Mouse (Mus musculus) gastrocnemius, postnatal 36 days (tissue): ENCODE measurements around the gene Srrm2. TPM values are rescaled to one million over a fixed set of nuclear protein-coding genes. Genes with fewer than 3 reads are reported as not detected.

Experiments used
- DNase-seq, 2 experiments: peaks; one replicate each; pipeline ENCODE4 v3.0.0; 2022
- intact Hi-C: fragments of 180-260 bp; cut with DNase I; formaldehyde crosslinking; loops from one replicate; pipeline ENCODE4 v1.15.1; 2025
- total RNA-seq, 2 experiments: library from RNA; stranded (reverse); gene quantifications; 2 replicates each; pipeline ENCODE4 v1.2.3; 2021

Gene Srrm2
- total RNA-seq, 2 experiments from 2014 or later = 153 to 189 TPM

GRCm38 (mm10) chr17:23802746-23803365, 12.5 kb downstream of the Srrm2 start:
- intact Hi-C loops = no loop called here
- DNase-seq = peak; percentile 93 to 95

DNA sequence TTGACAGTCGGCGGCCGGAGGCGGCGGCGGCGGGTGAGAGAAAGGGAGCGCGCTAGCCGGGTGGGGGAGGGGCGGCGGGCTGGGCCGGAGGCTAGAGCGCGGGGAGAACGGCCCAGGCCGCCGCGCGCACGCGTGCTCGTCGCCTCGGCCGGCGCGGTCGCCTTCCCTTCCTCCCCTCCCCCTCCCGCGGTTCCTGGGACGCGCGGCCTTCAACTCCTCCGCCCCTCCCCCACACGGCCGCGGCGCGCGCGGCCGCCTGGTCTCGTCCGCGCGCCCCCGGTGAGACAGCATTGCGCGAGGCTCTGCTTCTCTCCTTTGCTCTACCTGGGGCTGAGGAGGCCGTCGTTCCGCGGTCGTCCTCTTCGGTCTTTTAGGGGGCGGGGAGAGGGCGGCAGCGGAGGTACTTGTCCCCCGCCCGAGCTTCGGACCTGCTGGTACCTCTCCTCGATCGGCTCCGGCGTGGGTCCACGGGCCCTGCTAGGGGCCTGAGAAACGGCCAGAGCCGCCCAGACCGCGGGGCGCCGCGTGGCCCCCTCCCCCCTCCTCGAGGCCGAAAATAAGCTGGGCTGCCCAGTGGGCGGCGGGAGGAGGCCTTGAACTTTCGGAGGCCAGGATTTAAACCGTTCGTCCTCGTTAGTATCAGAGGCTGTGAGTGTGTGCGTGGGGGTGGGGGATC, 13.2 kb downstream of the Srrm2 start:
- intact Hi-C loops = loop anchor here (2.0 kb wide), 1 partner anchor 19 kb away; no protein-coding TSS in a partner anchor
- DNase-seq = peak; percentile 59 to 67

- intact Hi-C loops = loop anchor here (2.0 kb wide), 1 partner anchor 18 kb away; no protein-coding TSS in a partner anchor
- no peak for DNase-seq
These were observed 14.2 kb downstream of the Srrm2 start for GRCm38 (mm10) chr17:23804426-23805085.

DNA sequence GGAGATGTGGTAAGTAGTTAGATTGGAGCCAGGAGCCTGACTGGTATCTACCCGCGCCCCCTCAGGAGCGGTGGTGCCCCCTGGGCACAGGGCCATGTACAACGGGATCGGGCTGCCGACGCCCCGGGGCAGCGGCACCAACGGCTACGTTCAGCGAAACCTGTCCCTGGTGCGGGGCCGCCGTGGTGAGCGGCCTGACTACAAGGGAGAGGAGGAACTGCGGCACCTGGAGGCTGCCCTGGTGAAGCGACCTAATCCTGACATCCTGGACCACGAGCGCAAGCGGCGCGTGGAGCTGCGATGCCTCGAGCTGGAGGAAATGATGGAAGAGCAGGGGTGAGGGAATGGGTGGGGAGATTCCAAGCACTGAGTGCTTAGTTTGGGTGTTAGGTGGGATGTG, 16.5 kb downstream of the Srrm2 start:
- no peak for DNase-seq
- intact Hi-C loops = no loop called here

- no peak for DNase-seq
- intact Hi-C loops = no loop called here
These were observed 17.6 kb downstream of the Srrm2 start for GRCm38 (mm10) chr17:23807918-23808317.

GRCm38 (mm10) chr17:23815641-23816040, 25.3 kb downstream of the Srrm2 start:
- DNase-seq = no peak
- intact Hi-C loops = no loop called here

DNA sequence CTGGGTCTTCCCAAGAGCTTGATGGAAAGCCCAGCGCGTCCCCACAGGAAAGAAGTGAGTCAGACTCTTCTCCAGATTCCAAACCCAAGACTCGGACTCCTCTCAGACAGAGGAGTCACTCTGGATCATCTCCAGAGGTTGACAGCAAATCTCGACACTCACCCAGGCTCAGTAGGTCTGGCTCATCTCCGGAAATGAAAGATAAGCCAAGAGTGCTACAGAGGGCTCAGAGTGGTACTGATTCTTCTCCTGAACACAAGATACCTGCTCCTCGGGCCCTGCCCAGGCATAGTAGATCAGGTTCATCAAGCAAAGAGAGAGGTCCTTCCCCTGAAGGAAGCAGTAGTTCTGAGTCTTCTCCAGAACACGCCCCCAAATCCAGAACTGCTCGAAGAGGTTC, 28.2 kb downstream of the Srrm2 start:
- DNase-seq = no peak
- intact Hi-C loops = no loop called here

- intact Hi-C loops = no loop called here
- no peak for DNase-seq
These were observed 28.9 kb downstream of the Srrm2 start for GRCm38 (mm10) chr17:23819235-23819634.

DNA sequence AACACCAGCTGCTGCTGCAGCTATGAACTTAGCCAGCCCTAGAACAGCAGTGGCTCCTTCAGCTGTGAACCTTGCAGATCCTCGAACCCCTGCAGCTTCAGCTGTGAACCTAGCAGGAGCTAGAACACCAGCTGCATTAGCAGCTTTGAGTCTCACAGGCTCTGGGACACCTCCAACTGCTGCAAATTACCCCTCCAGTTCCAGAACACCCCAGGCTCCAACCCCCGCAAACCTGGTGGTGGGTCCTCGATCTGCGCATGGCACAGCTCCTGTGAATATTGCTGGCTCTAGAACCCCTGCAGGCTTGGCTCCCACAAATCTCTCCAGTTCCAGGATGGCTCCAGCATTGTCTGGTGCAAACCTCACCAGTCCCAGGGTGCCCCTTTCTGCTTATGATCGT, 30.4 kb downstream of the Srrm2 start:
- intact Hi-C loops = no loop called here
- no peak for DNase-seq

DNA sequence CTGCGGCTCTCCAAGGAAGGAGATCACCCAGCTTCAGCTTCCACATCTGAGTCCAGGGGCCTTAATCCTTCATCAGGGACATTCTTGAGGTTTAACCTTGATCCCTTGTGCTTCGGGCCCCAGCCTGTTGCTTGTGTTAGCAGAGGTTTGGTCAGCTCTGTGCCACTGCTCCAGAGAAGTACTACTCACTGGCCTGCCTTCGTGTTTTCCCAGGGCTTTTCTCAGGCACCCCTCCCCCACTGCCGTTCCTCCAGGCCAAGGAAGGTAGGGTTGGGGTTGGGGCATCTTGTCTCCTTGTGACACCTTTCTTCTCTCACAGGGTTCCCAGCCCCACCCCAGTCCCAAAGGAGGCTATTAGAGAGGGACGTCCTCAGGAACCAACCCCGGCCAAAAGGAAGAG, 31.8 kb downstream of the Srrm2 start:
- no peak for DNase-seq
- intact Hi-C loops = loop anchor here (2.0 kb wide), 1 partner anchor 17 kb away; no protein-coding TSS in a partner anchor

DNA sequence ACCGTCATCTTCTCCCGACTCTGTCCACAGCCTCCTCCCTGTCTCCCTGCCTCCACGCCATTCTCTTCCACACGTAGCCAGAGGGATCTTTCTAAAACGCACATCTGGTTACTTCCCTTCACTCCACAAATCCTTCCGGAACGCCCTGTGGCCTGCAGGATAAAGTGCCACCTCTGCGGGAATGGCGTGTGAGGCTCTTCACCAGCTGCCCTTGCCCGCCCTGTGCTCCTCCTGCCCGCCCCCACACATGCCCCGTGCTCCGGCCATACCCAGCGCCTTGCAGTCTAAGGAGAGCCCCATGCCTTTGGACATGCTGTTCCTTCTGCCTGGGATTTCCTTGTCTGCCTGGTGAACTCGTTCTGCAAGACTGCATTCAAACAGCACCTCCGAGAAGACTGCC, 32.7 kb downstream of the Srrm2 start:
- intact Hi-C loops = loop anchor here (2.0 kb wide), 1 partner anchor 18 kb away; no protein-coding TSS in a partner anchor
- no peak for DNase-seq

- intact Hi-C loops = loop anchor here (2.0 kb wide), 1 partner anchor 19 kb away; no protein-coding TSS in a partner anchor
- no peak for DNase-seq
These were observed 33.3 kb downstream of the Srrm2 start for GRCm38 (mm10) chr17:23823614-23824013.

DNA sequence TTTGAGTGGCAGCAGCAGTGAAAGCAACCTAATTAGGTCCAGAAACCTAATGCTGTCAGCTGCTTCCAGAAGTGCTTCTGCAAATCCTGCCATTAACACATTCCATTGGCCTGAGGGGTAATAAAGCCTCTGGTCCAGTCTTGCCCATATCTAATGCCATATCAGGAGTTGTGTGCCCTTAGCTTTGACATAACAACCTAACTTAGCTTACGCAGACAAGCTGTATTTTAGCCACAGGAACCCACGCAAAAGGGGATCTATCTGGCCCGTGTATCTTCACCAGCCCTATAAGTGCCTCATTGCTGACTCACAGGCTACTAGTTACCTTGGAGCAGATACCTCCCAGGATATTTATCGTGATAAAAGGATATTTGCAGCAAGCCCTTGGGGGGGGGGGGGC, 35.3 kb downstream of the Srrm2 start:
- DNase-seq = no peak
- intact Hi-C loops = no loop called here

- intact Hi-C loops = no loop called here
- peak in 1 of 2 experiments; percentile 65 for DNase-seq
These were observed 38.1 kb downstream of the Srrm2 start for GRCm38 (mm10) chr17:23828271-23829001.

GRCm38 (mm10) chr17:23829064-23829619, 38.8 kb downstream of the Srrm2 start, which contains the start of gene Elob:
TSS of gene Elob (minus strand) at chr17:23829136.
- DNase-seq = peak; percentile 76 to 78
- intact Hi-C loops = no loop called here

DNA sequence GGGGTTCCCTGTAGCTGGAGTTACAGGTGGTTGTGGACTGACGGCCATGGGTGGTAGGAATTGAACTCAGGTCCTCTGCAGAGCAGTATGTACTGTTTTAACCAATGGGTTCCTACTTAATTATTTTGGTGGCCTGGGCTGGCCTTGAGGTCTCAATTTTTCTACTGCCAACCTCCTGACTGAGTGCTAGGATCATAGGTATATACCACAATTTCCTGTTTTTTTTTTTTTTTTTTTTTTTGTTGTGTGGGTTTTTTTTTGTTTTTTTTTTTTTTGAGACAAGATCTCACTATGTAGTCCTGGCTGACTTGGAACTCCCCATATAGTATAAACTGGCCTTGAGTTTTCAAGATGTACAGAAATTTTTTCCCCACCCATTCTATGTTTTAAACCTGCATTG, 40.9 kb downstream of the Srrm2 start:
- DNase-seq = no peak
- intact Hi-C loops = loop anchor here (5.0 kb wide), 1 partner anchor 34 kb away; no protein-coding TSS in a partner anchor

GRCm38 (mm10) chr17:23836006-23836575, 45.8 kb downstream of the Srrm2 start, which contains the start of gene Prss33:
TSS of gene Prss33 (minus strand) at chr17:23836056.
- intact Hi-C loops = no loop called here

GRCm38 (mm10) chr17:23841145-23841544, 50.8 kb downstream of the Srrm2 start:
- peak in 1 of 2 experiments; percentile 26 for DNase-seq
- intact Hi-C loops = no loop called here

More at GRCm38 (mm10) chr17:23836006-23836575, 45.8 kb downstream of the Srrm2 start, which contains the start of gene Prss33:
- DNase-seq = no peak

DNA sequence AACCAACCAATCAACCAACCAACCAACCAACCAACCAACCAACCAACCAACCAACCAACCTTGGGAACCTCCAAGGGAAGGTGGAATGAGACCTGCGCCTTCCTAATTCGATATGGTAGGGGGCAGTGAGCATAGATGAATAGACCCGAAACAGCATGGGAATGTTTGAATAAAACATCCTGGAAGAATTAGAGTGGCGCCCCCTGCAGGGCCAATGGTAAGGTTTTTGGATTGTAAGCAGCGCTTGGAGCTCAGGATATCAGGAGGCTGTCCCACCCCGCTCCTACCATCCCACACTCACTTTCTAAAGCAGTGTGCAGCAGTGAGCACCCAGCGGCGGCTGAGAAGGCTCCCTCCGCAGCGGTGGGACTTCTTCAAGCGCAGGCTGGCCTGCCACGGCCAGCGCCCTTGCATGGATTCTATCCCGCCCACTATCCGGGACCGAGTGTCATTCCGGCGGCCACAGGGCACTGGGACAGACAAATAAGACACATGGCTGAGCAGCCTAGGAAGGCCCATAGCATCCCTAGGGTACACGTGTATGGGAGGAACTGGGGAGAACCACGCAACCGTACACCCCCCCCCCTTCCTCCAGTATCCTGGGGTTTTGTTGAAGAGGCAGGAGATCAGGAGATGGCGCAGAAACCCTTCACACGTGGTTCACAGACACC, 52.9 kb downstream of the Srrm2 start:
- intact Hi-C loops = loop anchor here (2.0 kb wide), 1 partner anchor 68 kb away; no protein-coding TSS in a partner anchor
- DNase-seq = no peak
